Mouse (Mus musculus) ovary, adult 18-20 months (tissue): Measurements from ENCODE around the gene Psmb8.
A peak's percentile ranks its signal among the peaks of the same experiment; 100 is the strongest.

Source experiments
- DNase-seq: peaks from one replicate; pipeline ENCODE4 v3.0.0; 2022; ENCODE audit warnings: low spot score, mixed read lengths

The Psmb8 gene

GRCm38 (mm10) chr17:34193468-34193867, 4.1 kb upstream of the Psmb8 start:
- no peak for DNase-seq

GRCm38 (mm10) chr17:34194723-34195122, 2.8 kb upstream of the Psmb8 start:
- DNase-seq = no peak

DNA sequence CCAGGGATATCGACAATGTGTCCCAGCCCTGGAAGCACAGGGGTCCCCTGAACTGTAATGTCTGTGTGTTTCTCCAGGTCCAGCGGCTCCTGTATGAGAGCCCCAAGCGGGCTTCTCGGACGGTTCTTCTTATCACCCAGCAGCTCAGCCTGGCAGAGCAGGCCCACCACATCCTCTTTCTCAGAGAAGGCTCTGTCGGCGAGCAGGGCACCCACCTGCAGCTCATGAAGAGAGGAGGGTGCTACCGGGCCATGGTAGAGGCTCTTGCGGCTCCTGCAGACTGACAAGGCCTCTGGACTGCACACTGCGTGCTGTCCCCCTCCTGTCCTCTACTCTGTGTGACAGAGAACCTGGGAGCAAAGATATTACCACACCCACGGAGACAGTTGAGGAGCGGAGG, 1.0 kb upstream of the Psmb8 start:
- no peak for DNase-seq

DNA sequence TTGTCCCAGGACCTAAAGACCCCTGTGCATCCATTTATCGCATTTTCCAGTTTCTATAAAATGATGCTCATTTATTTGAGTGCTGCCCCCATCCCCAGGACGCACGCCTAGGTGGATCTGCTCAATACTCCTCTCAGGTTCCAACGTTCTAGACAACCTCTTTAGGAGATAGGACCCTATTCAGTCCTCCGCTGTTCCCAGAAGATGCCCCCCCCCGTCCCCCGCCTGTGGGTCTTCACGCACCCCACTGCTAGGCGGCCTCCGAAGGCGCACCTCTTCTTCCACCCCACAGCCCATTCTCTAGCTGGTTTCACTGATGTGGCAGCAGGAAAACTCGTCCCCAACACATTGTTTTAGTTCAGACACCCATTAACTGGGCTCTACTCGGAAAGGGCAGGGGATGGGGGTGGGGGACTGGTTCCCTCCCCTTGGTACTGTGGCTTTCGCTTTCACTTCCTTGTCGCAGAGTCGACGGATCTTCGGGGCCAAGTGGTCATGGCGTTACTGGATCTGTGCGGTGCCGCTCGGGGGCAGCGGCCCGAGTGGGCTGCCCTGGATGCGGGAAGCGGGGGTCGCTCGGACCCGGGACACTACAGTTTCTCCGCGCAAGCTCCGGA, 491 bp downstream of the Psmb8 start:
- no peak for DNase-seq

DNA sequence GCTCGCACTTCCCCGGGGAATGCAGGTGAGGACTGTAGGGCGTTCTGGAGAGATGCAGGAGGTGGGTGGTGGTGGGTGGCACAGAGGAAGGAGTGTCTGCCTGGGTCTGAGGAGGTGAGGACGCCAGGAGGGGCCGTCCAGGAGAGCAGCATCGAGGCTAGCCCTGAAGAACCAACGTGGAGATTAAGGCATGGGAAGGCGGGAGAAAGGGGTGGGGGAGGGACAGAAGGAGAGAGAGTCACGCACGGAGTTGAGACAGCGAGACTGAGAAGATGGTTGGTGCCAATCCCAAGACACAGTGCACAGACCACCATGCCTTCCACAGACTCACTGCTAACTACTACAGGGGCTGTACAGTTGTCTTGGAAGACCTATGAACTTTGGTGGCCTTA, 996 bp downstream of the Psmb8 start:
- DNase-seq = no peak

DNA sequence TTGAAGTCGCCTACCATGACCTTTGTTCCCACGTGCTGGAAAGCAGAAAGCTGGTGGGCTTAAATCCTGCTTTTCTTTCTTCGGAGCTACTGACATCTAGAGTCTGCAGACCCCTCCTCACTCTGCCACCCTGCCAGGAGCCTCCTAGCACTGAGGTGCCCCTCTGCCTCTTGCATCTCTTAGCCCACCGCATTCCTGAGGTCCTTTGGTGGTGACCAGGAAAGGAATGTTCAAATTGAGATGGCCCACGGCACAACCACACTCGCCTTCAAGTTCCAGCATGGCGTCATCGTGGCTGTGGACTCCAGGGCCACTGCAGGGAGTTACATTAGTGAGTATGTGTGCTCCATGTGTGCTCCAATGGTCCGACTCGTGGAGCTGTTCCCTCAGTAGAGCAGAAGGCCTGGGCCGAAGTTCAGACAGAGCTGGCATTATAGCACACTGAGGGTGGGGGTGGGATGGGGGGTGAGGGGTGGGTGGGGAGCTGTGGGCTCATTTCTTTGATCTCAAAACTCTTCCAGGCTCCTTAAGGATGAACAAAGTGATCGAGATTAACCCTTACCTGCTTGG, 1.6 kb downstream of the Psmb8 start:
- DNase-seq = no peak

GRCm38 (mm10) chr17:34200047-34200446, 2.5 kb downstream of the Psmb8 start:
- DNase-seq = no peak

DNA sequence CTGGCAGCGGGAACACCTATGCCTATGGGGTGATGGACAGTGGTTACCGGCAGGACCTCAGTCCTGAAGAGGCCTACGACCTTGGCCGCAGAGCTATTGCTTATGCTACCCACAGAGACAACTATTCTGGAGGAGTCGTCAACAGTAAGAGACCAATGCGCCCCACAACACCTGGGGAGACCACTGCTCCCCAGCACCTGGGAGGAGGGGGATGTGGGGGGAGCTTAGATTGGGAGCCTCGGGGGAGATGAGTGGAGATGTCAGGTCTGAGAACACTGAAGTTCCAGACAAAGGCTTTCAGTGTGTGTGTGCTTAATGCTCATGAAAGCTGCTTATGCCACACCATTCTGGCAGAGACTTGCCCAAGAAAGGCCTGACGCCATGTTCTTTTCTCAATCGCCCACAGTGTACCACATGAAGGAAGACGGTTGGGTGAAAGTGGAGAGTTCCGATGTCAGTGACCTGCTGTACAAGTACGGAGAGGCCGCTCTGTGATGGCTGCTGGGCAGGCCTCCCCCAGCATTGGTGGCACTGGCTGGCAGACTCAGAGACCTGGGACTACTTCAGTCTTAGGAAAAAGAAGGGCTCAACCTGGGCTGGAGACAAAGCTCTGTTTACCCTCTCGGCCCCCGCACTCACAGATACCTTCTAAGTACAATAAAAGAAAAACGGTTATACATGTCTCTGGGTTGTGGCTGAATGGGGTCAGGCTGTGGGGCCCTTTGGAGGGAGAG, 3.4 kb downstream of the Psmb8 start:
- DNase-seq = no peak

GRCm38 (mm10) chr17:34201506-34202055, 4.1 kb downstream of the Psmb8 start:
- DNase-seq = no peak

GRCm38 (mm10) chr17:34202760-34203442, 5.4 kb downstream of the Psmb8 start:
- no peak for DNase-seq

DNA sequence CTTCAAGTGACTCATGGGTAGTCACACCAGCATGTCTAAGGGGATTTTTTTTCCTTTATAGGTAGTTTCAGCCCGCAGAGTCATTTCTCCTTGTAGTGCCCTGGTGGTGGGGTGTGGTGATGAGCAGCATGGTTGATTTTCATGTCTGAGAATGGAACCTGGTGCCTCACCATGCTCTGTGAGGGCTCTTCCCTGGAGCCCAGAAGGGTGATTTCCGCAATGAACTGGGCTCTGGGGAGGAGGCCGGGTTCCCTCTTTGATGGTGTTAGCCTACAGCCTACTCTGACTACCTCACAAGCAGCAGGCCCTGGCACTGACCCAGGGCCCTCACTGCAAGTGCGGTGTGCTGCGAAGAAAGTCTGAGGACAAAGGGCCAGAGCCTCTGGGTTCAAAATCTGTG, 5.9 kb downstream of the Psmb8 start, which contains the start of gene Tap2:
TSS of gene Tap2 (plus strand) at position 84 of the 400 bp plus-strand sequence.
- no peak for DNase-seq

DNA sequence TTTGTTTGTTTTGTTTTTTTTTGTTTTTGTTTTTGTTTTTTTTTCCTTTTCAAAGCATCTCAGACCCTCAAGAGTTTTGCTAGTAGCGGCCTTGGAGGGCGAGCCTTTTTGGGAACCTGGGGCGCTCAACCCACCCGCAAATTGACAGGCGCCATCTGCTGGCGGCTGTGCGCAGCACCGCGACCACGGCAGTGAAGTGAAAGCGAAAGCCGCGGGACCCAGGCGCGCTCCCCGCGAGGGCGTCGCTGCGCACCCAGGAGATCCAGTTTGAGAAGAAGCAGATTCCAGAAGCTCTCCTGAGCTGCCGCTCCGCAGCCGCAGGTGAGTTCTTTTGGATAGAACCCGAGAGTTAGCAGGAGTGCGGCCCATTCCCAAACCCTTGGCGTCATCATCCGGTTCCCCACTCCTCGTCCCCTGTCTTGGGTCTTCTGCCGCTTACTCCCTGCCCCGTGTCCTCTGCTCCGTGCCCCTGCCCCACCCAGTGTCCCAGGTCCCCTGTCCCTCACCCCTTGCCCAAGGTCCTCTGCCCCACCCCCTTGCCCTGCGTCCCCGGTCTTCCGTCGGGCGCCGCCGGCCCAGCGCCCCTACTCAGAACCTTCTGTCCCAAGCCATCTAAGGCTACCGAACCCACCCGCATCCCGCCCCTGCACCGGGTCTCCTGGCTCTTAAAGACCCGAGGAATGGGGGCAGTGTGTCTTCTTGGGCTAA, 6.9 kb downstream of the Psmb8 start:
- peak; percentile 70 for DNase-seq

DNA sequence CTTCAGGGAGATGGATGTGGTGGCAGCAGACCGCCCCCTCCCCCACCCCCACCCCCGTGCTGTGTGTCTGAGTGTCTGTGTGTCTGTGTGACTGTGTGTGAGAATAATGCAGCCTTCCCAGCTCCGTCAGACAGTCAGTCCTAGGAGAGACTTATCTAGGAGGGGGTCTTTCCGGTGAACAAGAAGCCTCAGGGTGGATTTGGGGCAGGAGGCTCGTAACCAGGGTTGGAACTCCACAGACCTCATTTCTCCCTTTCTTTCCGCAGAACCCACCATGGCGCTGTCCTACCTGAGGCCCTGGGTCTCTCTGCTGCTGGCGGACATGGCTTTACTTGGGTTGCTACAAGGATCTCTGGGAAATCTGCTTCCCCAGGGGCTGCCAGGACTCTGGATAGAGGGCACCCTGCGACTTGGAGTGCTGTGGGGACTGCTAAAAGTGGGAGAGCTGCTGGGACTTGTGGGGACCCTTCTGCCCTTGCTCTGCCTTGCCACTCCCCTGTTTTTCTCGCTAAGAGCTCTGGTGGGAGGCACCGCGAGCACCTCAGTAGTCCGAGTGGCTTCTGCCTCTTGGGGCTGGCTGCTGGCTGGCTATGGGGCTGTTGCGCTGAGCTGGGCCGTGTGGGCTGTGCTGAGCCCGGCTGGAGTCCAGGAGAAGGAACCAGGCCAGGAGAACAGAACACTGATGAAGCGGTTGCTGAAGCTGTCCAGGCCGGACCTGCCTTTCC, 7.7 kb downstream of the Psmb8 start:
- DNase-seq = no peak

GRCm38 (mm10) chr17:34205746-34206176, 8.2 kb downstream of the Psmb8 start:
- no peak for DNase-seq

DNA sequence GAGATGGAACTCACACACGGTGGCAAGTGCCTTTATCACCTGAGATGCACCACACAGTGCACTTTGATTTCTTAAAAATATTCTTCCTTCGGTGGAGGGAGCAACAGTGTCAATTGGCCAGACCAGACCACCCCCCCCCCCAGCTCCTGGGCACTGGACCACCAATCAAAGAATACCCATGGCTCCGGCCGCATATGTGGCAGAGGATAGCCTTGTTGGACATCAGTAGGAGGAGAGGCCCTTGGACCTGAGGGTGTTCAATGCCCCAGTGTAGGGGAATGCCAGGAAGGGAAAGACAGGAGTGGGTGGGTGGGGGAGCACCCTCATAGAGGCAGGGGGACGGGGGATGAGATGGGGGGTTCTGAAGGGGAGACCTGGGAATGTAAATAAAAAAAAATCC, 9.2 kb downstream of the Psmb8 start:
- DNase-seq = no peak

DNA sequence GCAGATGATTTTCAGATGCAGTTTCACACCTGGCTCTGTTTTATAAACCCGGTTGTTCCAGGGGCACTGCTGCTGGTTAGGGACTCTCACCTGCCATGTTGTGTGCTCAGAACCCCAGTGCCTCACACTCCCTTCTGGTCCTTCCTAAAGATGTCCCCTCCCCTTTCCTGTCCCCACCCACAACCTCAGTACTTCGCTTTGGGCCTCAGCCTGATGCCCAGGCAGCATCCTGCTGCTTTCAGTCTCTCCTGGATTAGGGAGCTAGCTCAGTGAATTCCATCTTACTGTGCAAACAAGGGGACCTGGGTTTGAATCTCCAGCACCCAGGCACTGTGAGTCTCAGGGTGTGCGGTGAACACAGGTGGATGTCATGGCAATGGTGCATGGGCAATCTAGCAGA, 9.9 kb downstream of the Psmb8 start:
- no peak for DNase-seq

DNA sequence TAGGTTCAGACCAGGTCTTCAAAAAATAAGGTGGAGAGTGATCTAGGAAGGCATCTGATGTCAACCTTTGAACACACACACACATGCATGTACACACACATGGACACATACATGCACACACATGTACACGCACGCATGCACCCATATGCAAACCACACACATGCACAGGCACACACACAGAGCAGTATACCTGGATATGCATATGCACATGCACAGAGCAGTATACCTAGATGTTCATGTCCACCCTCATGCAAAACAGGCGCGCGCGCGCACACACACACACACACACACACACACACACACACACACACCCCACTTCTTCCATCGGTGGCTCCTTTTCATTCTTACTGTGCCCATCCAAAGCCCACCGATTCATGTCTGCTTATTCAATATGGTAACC, 10.3 kb downstream of the Psmb8 start:
- DNase-seq = no peak

- no peak for DNase-seq
Observed at GRCm38 (mm10) chr17:34208421-34208820, 10.9 kb downstream of the Psmb8 start.

GRCm38 (mm10) chr17:34209680-34210079, 12.2 kb downstream of the Psmb8 start:
- no peak for DNase-seq

DNA sequence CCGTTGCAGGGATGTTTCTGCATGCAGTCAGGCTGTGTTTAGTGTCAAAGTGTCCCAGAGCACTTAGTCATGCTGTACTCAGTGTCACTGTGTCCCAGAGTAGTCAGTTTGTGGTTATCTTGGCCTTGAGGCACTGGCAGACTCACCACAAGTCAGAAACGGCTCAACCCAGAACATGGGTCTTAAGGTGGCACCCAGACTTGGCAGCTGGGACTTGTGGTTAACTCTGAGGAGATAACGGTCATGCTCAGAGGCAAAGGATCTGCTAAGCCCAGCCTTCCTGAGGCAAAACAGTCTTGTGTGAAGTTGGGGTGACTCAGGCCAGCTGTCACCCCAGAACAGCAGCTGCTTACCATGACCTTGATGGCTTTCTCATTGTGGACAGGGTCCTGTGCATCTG, 13.1 kb downstream of the Psmb8 start:
- DNase-seq = peak; percentile 79

- DNase-seq = no peak
Observed at GRCm38 (mm10) chr17:34211746-34212365, 14.3 kb downstream of the Psmb8 start.
